Mouse (Mus musculus) embryonic facial prominence, embryonic 11.5 days (tissue): ENCODE measurements around the gene Crhr1. TPM values are rescaled to one million over a fixed set of nuclear protein-coding genes. Genes with fewer than 3 reads are reported as not detected.

ENCODE experiments used
- ATAC-seq: fragments of 200-750 bp; cut with Nextera tagmentation; replicated peaks from 2 replicates; pipeline ENCODE4 v1.8.0; 2017; ENCODE audit warnings: low read depth; ENCODE audit not compliant: insufficient number of reproducible peaks, low FRiP score, low TSS enrichment
- DNase-seq: peaks from one replicate; pipeline ENCODE4 v3.0.0-alpha.2; 2015; ENCODE audit warnings: low spot score
- H3K27ac ChIP-seq: fragments of 300-500 bp; sonication (generic); replicated peaks from 2 replicates; pipeline ENCODE4 v1.5.1; 2014; ENCODE audit warnings: mild to moderate bottlenecking, low read depth, low read length, control low read depth
- H3K27me3 ChIP-seq: fragments of 300-500 bp; sonication (generic); 2 replicates; pipeline ENCODE4 v1.6.1; 2014; ENCODE audit warnings: mild to moderate bottlenecking, low read length, moderate library complexity, mixed read lengths; ENCODE audit not compliant: control insufficient read depth, insufficient read depth
- H3K36me3 ChIP-seq: fragments of 300-500 bp; sonication (generic); replicated peaks from 2 replicates; pipeline ENCODE4 v1.6.1; 2014; ENCODE audit warnings: low read depth, mild to moderate bottlenecking, low read length, moderate library complexity, mixed read lengths; ENCODE audit not compliant: control insufficient read depth, insufficient read depth
- H3K4me1 ChIP-seq: fragments of 300-500 bp; sonication (generic); 2 replicates; pipeline ENCODE4 v1.6.1; 2014; ENCODE audit warnings: low read length, mixed read lengths; ENCODE audit not compliant: control insufficient read depth, insufficient read depth
- H3K4me2 ChIP-seq: fragments of 300-500 bp; sonication (generic); 2 replicates; pipeline ENCODE4 v1.6.1; 2014; ENCODE audit warnings: low read depth, mild to moderate bottlenecking, control low read depth, low read length, moderate library complexity
- H3K4me3 ChIP-seq: fragments of 300-500 bp; sonication (generic); 2 replicates; pipeline ENCODE4 v1.5.1; 2014; ENCODE audit warnings: low read depth, low read length, control low read depth
- H3K9ac ChIP-seq: fragments of 300-500 bp; sonication (generic); replicated peaks from 2 replicates; pipeline ENCODE4 v1.6.1; 2014; ENCODE audit warnings: mild to moderate bottlenecking, control low read depth, low read length
- H3K9me3 ChIP-seq: fragments of 300-500 bp; sonication (generic); replicated peaks from 2 replicates; pipeline ENCODE4 v1.6.1; 2016; ENCODE audit warnings: mild to moderate bottlenecking, low read length, inconsistent platforms, mixed read lengths; ENCODE audit not compliant: control insufficient read depth
- WGBS: fragments of 180-500 bp; shearing (Covaris S2); extraction: QIAGEN DNeasy Blood & Tissue Kit; methylation state at CpG from one replicate; pipeline ENCODE4 v1.1.7; 2014; 5-methylcytosine and 5-hydroxymethylcytosine counted together
- polyA plus RNA-seq: library from polyadenylated mRNA; unstranded; fragments of >200 nt; fragmentation: Nextera tagmentation; extraction: Ambion mirVana; gene quantifications from 2 replicates; pipeline ENCODE4 v1.2.1, GENCODE M21; 2014

Crhr1 gene
- polyA plus RNA-seq, 1 experiment from 2014 or later = 0.14 TPM

DNA sequence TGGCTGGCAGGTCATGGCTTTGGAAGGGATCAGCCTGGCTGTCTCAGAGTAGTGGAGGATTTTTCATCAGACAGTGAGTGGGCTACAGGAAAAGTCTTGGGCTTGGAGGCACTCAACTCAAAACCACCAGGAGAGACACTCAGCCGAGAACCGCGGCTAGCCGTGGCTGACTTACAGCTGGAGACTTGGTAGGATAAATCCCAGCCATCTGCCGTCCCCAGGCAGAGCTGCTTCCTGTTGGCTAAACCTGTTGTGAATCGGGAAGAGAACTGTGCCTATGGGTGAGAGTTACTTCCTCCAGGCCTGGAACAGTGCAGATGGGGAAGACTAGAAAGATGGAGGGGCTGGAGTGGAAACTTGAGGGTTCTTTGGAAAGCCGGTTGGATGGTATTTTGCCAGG, 9.7 kb upstream of the Crhr1 start:
- H3K27me3 ChIP-seq = no peaks in the 10 kb centered on the region
- H3K4me3 ChIP-seq = no peak overlapping the region
- H3K27ac ChIP-seq = no peak overlapping the region
- 62% methylated on average over 7 of the region's 7 CpGs for WGBS
- no peak for DNase-seq
- no peaks in the 10 kb centered on the region for H3K36me3 ChIP-seq
- no peak overlapping the region for H3K4me2 ChIP-seq
- H3K4me1 ChIP-seq = no peaks in the 10 kb centered on the region
- no peak for ATAC-seq
- H3K9ac ChIP-seq = no peak overlapping the region
- H3K9me3 ChIP-seq = no peaks in the 10 kb centered on the region

DNA sequence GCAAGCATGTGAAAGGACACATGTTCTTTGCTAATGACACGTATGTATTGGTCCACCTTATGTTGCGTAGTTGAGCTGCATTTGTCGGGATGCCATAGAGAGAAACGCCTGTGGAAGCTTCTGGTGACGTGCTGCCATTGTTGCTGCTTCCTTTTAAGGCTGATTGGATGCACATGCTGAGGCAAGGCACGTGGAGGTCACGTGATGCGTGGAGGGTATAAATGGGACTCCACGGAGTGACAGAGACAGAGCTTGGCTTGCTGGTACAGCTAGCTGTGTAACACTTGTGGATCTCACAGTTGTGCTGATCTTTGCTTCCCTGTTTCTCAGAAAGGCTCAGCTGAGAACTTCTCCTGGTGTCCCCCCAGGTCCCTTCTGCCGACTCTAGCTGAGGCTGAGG, 9.2 kb upstream of the Crhr1 start:
- WGBS = 77% methylated on average over 10 of the region's 10 CpGs
- no peak overlapping the region for H3K27ac ChIP-seq
- H3K4me3 ChIP-seq = no peak overlapping the region
- H3K4me2 ChIP-seq = no peak overlapping the region
- H3K9ac ChIP-seq = no peak overlapping the region
- no peaks in the 10 kb centered on the region for H3K36me3 ChIP-seq
- no peaks in the 10 kb centered on the region for H3K9me3 ChIP-seq
- no peaks in the 10 kb centered on the region for H3K4me1 ChIP-seq
- DNase-seq = no peak
- H3K27me3 ChIP-seq = no peaks in the 10 kb centered on the region
- ATAC-seq = no peak

DNA sequence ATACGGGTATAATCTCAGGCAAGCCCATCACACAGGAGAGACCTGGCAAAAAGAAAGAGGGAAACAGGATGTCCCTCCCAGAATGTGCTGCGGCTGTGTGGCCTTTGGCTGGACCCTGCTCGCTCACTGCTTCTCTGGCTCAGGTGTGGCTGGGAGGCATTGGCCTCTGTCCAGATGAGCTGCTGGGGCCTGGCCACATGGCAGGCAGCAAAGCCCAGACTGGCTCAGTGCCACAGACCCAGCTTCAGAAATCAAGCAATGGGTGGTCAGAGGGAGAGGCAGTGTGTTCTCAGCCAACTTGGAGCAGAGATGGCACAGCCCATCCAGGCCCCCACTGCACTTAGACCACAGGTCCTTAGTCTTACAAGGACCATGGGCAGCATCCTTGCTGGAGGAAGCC, 8.1 kb upstream of the Crhr1 start:
- Histone ChIP-seq H3K9me3 (no peaks in the 10 kb centered on the region), H3K4me1 (no peaks in the 10 kb centered on the region), H3K9ac (no peak overlapping the region), H3K4me2 (no peak overlapping the region), H3K4me3 (no peak overlapping the region), H3K27ac (no peak overlapping the region), H3K36me3 (no peaks in the 10 kb centered on the region), H3K27me3 (no peaks in the 10 kb centered on the region)
- ATAC-seq (no peak), DNase-seq (no peak)
- WGBS = 85% methylated on average over 3 of the region's 3 CpGs

DNA sequence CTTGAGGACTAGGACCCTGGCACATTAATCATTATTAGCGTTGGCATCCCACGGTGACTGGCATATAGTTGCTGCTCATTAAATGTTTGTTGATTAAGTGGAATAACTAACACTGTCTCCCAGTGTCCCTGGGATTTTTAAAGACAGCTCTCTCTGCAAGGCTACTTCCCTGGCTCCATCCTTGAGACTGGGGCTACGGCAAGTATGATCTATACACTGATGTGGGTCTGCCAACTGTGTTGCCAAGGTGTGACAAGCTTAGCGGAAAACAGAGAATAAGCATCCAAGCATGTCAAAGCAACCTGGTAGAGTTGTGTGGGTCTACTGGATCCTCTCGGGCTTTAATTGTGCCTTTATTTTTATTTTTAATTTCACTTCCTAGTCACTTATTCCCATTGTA, 3.2 kb upstream of the Crhr1 start:
- H3K4me3 ChIP-seq = no peak overlapping the region
- ATAC-seq = no peak
- DNase-seq = no peak
- H3K4me1 ChIP-seq = peaks cover 8% of the 10 kb centered on the region
- no peak overlapping the region for H3K27ac ChIP-seq
- H3K9me3 ChIP-seq = no peaks in the 10 kb centered on the region
- peaks cover 34% of the 10 kb centered on the region for H3K27me3 ChIP-seq
- no peaks in the 10 kb centered on the region for H3K36me3 ChIP-seq
- H3K9ac ChIP-seq = no peak overlapping the region
- H3K4me2 ChIP-seq = no peak overlapping the region
- WGBS = 83% methylated on average over 5 of the region's 5 CpGs

DNA sequence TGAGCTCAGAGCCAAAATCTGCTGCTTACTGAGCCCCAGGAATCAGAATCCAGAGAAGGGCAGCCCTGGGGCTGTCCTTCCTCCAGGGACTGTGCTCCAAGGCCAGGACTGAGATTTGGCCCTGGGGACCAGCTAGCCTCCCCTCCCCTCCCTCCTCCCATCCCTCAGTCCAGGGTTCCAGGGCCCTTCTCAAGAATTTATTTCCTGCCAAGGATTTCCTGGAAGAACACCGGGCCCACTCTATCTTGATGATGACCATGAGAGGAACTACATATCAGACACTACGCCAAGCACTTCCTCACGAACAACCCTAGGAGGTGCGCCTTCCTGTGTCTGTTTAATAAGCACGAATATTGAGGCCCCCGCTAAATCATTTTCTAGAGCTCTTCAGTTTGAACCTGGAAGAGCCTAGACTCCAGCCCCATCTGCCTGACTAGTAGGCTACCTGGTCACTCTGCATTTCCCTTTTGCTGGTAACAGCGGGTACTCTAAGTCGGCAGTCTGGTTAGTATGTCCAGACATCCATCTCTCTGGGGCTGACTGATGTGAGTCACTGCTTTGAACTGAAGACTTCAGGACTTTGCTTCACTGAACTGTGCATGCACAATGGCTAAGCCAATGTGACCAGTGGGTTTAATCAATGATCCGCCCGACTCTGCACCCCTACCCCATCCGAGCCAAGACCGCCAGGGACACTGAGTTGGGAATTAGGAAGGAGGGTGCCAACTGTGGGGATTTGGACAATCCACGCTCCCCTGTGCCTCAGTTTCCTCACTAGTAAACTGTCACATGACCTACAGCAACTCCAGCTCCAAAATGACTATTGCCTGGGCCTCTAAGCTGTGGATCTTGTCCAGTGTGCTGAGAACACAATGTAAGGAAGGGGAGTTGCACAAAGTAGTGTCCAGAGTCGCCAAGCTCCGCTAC, 1.7 kb upstream of the Crhr1 start:
- WGBS = 69% methylated on average over 15 of the region's 15 CpGs
- peaks cover 43% of the 10 kb centered on the region for H3K27me3 ChIP-seq
- H3K4me2 ChIP-seq = no peak overlapping the region
- H3K4me1 ChIP-seq = peaks cover 8% of the 10 kb centered on the region
- no peak for DNase-seq
- no peaks in the 10 kb centered on the region for H3K36me3 ChIP-seq
- no peak for ATAC-seq
- H3K27ac ChIP-seq = no peak overlapping the region
- H3K9ac ChIP-seq = no peak overlapping the region
- H3K9me3 ChIP-seq = no peaks in the 10 kb centered on the region
- no peak overlapping the region for H3K4me3 ChIP-seq

DNA sequence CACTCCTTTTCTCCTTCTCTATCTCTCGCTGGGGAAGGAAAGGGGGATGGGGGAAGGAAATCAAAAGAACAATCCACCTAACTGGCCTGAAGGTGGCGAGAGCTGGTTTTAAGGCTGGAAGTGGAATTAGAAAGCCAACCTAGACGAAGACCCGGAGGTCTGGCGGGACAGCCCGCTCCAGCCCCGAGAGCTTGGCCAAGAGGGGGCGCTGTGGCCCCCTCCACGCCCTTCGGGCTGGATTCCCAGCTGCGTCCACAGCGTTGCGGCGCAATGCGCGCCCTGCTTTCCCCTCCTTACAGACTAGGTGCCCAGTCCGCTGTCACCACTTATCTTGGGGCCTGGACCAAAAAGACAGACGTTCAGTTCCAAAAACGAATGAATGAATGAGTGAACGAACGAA, 899 bp upstream of the Crhr1 start:
- 1% methylated on average over 21 of the region's 21 CpGs for WGBS
- Histone ChIP-seq H3K9me3 (no peaks in the 10 kb centered on the region), H3K27me3 (peaks cover 43% of the 10 kb centered on the region), H3K27ac (no peak overlapping the region), H3K4me2 (peak overlapping the region; percentile 99), H3K4me1 (peaks cover 8% of the 10 kb centered on the region), H3K36me3 (no peaks in the 10 kb centered on the region), H3K9ac (no peak overlapping the region), H3K4me3 (peak overlapping the region; percentile 52)
- DNase-seq (peak; percentile 74), ATAC-seq (no peak)

DNA sequence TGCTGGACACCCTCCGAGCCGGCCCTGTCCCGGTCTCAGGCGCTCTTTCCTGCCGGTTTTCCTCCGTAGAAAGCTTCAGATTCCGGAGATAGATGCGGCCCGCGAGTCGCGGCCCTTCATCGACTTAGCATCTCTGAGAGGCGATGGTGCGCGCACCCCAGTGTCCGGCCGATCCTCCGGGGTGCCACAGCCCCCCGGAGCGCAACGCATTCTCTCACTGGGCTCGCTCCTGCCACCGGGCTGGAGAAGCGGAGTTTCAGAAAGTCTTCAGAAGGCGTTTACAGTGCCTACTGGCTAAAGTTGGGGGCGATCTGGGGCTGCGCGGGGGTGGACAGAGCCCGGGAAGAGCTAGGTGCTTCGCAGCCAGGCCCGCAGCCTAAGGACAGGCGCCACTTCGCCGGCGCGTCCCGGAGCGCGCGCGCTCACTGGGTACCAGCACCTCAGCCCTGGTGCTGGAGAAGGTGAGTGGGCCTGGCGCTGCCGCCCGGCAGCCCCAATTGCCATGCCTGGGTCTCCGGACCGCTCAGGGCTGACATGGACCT, 858 bp downstream of the Crhr1 start:
- H3K27me3 ChIP-seq = peaks cover 43% of the 10 kb centered on the region
- peak; percentile 21 for DNase-seq
- H3K27ac ChIP-seq = no peak overlapping the region
- H3K4me1 ChIP-seq = peaks cover 8% of the 10 kb centered on the region
- peak overlapping the region; percentile 58 for H3K9ac ChIP-seq
- H3K36me3 ChIP-seq = no peaks in the 10 kb centered on the region
- H3K9me3 ChIP-seq = no peaks in the 10 kb centered on the region
- WGBS = under 1% methylated on average over 44 of the region's 47 CpGs
- peak overlapping the region; percentile 52 for H3K4me3 ChIP-seq
- H3K4me2 ChIP-seq = peak overlapping the region; percentile 99
- ATAC-seq = no peak

DNA sequence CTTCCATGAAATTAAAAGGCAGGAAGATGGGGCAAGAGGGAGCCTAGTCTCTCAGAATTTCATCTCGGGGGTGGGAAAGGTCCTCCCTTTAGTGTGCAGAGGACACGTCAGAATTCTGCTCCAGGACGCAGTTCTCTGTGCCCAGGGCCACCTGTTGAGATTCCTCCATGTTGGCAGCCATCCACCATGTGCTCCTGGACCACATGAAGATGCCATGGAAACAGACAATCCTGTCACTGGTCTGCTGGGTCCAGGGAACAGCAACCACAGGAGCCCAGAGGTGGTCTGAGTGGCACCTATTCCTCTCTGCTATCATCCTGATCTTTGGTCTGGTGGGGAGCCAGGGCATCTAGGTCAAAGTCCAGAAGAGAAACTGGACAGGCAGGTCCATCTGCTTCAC, 6.3 kb downstream of the Crhr1 start:
- H3K27ac ChIP-seq = no peak overlapping the region
- H3K4me2 ChIP-seq = no peak overlapping the region
- WGBS = 67% methylated on average over 3 of the region's 3 CpGs
- H3K4me1 ChIP-seq = no peaks in the 10 kb centered on the region
- ATAC-seq (no peak), DNase-seq (no peak)
- H3K4me3 ChIP-seq = no peak overlapping the region
- peaks cover 11% of the 10 kb centered on the region for H3K27me3 ChIP-seq
- H3K36me3 ChIP-seq = no peaks in the 10 kb centered on the region
- no peak overlapping the region for H3K9ac ChIP-seq
- H3K9me3 ChIP-seq = no peaks in the 10 kb centered on the region
